Mouse (Mus musculus) ES-Bruce4 (cell line): ENCODE data around the gene 1810030O07Rik.

ENCODE experiments used
- CTCF ChIP-seq: IDR thresholded peaks from one replicate; pipeline ENCODE4 v1.8.1; 2011; ENCODE audit warnings: low read depth, low read length
- EP300 ChIP-seq: IDR thresholded peaks from 2 replicates; pipeline ENCODE4 v1.6.1; 2011; ENCODE audit warnings: low read depth, low read length; ENCODE audit not compliant: insufficient read depth

DNA sequence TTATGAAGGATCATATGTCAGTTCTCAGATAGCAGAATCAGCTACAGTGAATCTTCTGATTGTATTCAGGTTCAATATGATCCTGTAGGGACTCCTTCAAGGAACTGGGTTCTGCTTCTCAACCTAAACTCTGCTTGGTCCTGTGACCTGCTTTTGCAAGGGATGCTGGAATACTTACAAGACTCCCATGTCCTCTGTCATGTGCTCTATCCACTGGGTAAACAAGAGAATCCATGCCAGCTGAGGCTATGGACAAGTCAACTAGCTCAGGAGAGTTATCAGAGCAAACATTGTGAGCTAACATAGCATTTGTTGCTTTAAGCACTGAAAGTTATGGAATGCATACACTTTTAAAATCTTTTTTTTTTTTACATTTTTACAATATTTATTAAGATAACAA lies 12.6 kb upstream of the 1810030O07Rik start:
- TF ChIP-seq EP300: no peak
- no peak for TF ChIP-seq CTCF
